Mouse (Mus musculus): Measurements from ENCODE around the gene Gm11116. TPM values are rescaled to one million over a fixed set of nuclear protein-coding genes. Genes with fewer than 3 reads are reported as not detected.

Gm11116 gene
- polyA plus RNA-seq (2015; fragmentation: Illumina TruSeq; extraction: RNeasy Lipid Tissue Mini Kit (QIAGEN cat#74804); ENCODE audit: insufficient read depth, low read depth, low replicate concordance): not detected

GRCm38 (mm10) chr5:88111430-88111829 lies at the start of gene Gm11116:
Gene Gm11116, minus strand, starts transcription at chr5:88111530.

GRCm38 (mm10) chr5:88153999-88154398 lies 42.7 kb upstream of the Gm11116 start, which contains the start of gene Gm11115:
Gene Gm11115, minus strand, starts transcription at chr5:88154099.

GRCm38 (mm10) chr5:88086256-88086655 lies 25.1 kb downstream of the Gm11116 start, which contains the start of gene Smr2:
Gene Smr2, plus strand, starts transcription at chr5:88086556.

Other genes starting within 250 kb of the Gm11116 start
- gene Odam, start 226.5 kb downstream of the Gm11116 start, polyA plus RNA-seq (2015; fragmentation: Illumina TruSeq; extraction: RNeasy Lipid Tissue Mini Kit (QIAGEN cat#74804); ENCODE audit: insufficient read depth, low read depth, low replicate concordance): not detected
- gene Csn3, start 186.0 kb downstream of the Gm11116 start, polyA plus RNA-seq (2015; fragmentation: Illumina TruSeq; extraction: RNeasy Lipid Tissue Mini Kit (QIAGEN cat#74804); ENCODE audit: insufficient read depth, low read depth, low replicate concordance): not detected
- gene 2310003L06Rik, start 142.1 kb downstream of the Gm11116 start, polyA plus RNA-seq (2015; fragmentation: Illumina TruSeq; extraction: RNeasy Lipid Tissue Mini Kit (QIAGEN cat#74804); ENCODE audit: insufficient read depth, low read depth, low replicate concordance): not detected
- not detected for gene Gm28434, start 142.0 kb downstream of the Gm11116 start, polyA plus RNA-seq (2015; fragmentation: Illumina TruSeq; extraction: RNeasy Lipid Tissue Mini Kit (QIAGEN cat#74804); ENCODE audit: insufficient read depth, low read depth, low replicate concordance)
- not detected for gene Cabs1, start 132.1 kb downstream of the Gm11116 start, polyA plus RNA-seq (2015; fragmentation: Illumina TruSeq; extraction: RNeasy Lipid Tissue Mini Kit (QIAGEN cat#74804); ENCODE audit: insufficient read depth, low read depth, low replicate concordance)
- not detected for gene Smr3a, start 109.0 kb downstream of the Gm11116 start, polyA plus RNA-seq (2015; fragmentation: Illumina TruSeq; extraction: RNeasy Lipid Tissue Mini Kit (QIAGEN cat#74804); ENCODE audit: insufficient read depth, low read depth, low replicate concordance)
- not detected for gene Smr2, start 25.0 kb downstream of the Gm11116 start, polyA plus RNA-seq (2015; fragmentation: Illumina TruSeq; extraction: RNeasy Lipid Tissue Mini Kit (QIAGEN cat#74804); ENCODE audit: insufficient read depth, low read depth, low replicate concordance)
- gene Gm11115, start 42.6 kb upstream of the Gm11116 start, polyA plus RNA-seq (2015; fragmentation: Illumina TruSeq; extraction: RNeasy Lipid Tissue Mini Kit (QIAGEN cat#74804); ENCODE audit: insufficient read depth, low read depth, low replicate concordance): not detected
- not detected for gene Gm7714, start 157.4 kb upstream of the Gm11116 start, polyA plus RNA-seq (2015; fragmentation: Illumina TruSeq; extraction: RNeasy Lipid Tissue Mini Kit (QIAGEN cat#74804); ENCODE audit: insufficient read depth, low read depth, low replicate concordance)
- not detected for gene Prol1, start 205.8 kb upstream of the Gm11116 start, polyA plus RNA-seq (2015; fragmentation: Illumina TruSeq; extraction: RNeasy Lipid Tissue Mini Kit (QIAGEN cat#74804); ENCODE audit: insufficient read depth, low read depth, low replicate concordance)